Mouse (Mus musculus) left cerebral cortex, adult 11 months (tissue): ENCODE results near the gene Hnrnpc.

Source experiments
- DNase-seq: peaks from one replicate; pipeline ENCODE4 v3.0.0; 2022; ENCODE audit warnings: low spot score

Hnrnpc gene

DNA sequence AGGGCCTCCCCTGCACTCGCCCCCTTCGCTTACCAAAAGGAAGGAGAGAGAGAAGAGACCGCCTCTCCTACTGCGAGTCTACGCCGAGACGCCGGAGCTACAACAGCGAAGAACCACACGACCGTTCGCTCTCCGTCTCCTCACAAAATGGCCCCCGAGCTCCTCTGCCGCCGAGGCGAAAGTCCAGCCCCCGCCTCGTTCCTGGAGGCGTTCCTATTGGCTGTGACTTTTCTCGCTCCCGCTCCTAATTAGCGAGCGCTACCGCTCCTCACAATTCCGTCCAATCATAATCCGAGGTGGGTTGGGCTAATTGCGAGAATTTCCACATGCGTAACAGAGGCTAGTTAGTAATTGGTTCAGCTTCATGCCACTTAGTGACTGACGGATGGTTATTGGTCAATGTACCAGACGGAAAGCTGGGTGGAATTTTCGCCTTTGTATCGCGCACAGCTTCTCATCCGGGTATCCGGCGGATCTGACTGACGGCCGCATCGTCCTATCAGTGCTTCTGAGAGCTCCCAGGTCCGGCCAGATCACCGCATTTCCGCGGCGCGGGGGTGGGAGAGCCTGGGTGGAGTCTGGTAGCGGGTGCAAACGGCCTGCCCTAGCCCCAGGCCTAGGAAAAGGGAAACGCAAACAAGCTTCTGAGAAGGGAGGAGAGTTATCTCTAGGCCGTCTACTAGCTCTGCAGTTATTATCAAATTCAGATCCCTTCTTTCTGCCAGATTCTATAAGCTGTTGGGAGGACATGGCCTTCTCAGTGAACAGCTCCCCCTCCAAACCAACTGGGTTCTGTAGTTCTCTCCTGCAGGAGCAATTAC is at the start of gene Hnrnpc:
Gene Hnrnpc (minus strand): TSS at position 173 of the 821 bp plus-strand sequence.
- peak; percentile 100 for DNase-seq

DNA sequence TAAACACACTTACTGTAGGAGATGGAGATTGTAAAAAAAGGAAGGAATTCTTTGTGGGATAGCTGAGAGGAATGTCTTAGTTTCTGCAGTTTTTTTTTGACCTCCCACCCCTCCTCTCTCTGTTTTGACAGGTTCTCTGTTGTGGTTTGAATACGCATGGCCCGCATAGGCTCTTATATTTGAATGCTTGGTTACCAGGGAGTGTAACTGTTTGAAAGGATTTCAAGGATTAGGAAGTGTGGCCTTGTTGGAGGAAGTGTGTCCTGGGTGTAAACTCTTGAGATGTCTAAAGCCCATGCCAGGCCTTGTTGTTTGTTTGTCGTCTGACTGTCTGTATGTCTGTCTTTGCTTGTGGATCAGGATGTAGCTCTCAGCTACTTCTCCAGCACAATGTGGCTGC is 48.8 kb upstream of the Hnrnpc start:
- DNase-seq, result no peak

DNA sequence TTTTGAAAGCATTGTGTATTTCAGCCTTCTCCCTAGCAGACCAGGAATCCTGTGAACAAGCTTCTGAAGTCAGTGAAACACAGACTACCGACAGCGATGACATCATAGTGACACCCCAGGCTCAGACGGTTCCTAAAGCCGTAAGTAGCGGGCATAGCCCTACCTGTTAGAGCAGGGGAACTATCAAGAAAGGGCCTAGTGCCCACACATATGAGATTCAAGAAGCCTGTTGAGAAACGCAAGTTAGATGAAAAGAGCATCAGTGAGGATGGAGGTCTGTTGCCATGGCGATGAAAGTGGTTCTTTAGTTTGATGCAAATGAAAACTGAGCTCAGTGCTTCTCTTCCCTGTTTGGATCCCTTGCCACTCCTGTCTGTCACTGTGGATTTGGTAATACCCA is 48.4 kb upstream of the Hnrnpc start:
- peak; percentile 22 for DNase-seq

DNA sequence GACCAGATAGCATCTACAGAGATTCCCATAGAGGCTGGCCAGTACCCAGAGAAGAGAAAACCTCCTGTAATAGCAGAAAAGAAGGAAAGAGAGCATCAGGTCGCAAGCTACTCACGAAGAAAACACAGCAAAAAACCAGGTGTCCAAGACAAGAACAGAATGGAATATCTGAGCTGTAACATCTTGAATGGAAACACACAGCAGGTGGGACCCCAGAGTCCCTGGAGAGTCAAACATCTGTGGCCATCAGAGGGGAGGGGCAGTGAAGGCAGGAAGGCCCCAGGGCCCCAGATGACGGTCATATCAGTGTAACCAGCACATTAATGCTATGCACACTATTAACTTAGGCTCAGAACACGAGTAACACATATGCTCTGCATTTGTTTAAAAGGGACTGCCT is 46.1 kb upstream of the Hnrnpc start:
- no peak for DNase-seq

DNA sequence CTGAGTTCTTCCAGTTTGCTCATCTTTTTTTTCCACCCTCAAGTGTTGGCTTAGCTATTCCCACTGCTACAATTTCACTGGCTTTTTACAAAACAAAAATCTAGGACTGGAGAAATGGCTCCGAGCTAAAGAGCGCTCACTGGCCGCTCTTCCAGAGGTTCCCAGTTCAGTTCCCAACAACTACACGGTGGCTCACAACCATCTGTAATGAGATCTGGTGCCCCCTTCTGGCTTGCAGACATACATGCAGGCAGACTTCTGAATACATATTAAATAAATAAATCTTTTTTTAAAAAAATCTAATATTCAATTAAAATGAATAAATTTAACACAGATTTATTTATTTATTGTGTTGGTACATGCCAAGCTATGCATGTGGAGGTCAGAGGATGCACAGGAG is 42.7 kb upstream of the Hnrnpc start:
- DNase-seq, result no peak

DNA sequence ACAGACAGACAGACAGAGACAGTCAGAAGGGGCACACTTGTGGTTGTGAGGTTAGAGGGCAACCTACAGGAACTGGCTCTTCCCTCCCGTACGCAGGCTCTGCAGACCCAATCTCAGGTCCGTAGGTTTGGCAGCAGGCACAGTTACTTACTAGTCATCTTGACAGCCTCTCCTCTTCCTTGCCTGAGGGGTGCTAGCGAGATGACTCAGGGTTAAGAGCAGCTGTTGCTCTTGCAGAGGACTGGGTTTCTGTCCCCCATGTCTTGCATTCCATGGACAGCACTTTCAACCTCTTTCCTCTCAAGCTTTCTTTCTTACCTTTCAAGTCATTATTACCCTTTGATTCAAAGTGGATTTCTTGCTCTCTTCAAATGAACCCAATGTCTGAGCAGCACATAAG is 40.3 kb upstream of the Hnrnpc start:
- DNase-seq, result no peak

DNA sequence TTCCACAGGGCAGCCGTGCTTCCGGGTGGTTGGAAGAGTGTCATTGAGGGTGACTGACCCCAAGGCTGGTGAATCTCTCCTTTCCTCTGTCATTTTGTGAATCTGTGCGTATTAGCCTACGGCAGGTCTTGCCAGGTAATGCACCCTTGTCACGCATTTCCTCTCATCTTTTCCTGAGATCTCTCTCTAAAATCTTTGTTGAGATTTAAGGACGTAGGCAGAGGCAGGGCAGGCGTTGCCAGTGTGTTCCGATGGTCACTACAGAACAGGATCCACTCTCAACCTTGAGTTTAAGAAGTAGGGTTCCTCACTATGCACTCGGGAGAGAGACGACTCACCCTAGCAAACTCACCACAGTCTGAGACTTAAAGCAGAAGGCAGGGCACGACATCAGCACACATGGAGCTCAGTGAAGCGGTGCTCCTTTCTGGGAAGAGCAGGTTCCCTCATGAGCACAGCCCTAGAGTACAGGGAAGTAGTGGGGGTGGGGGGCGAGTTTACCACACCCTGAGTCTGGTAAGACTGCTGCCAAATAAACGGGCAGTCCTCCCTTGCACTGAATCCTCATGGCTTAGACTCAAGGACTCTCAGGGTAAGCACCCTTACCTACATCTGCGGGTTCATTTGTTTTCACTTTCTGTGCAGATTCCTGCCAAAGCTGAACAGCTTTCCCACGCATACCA is 37.8 kb upstream of the Hnrnpc start:
- DNase-seq, result no peak

DNA sequence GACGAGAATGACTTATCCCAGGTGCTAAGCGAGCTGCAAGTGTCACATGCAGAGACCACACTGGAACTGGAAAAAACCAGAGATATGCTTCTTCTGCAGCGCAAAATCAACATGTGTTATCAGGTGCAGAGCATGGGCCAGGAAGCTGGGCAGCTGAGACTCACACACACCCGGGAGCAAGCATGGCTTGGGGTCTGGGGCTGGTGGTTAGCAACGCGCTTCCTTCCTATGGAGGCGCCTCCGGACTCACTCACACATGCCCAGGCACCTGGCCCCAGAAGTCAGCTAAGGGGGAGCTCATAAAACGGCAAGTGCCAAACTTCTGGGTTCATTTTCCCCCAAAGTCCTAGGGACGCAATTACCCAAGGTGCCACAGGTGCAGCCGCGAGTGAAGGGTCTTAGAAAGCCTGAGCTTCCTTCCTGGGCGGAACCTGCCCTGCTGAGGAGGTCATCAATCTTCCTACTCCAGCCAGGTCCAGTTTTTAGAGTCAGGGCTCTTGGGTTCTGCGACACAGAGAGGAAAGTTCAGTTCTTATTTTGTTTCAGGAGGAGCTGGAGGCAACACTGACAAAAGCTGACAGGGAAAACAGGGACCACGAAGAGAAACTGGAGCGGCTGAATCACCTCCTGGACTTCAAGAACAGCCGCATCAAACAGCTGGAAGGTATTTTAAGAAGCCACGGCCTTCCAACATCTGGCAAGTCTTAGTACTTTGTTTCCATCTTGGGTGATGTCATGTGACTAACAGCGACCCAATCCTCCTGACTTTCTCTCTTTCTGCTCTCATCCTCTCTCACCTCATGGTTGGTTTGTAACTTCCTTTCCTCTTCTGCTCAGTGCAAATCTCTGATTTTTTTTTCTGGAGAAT is 37.0 kb upstream of the Hnrnpc start:
- DNase-seq, result no peak

DNA sequence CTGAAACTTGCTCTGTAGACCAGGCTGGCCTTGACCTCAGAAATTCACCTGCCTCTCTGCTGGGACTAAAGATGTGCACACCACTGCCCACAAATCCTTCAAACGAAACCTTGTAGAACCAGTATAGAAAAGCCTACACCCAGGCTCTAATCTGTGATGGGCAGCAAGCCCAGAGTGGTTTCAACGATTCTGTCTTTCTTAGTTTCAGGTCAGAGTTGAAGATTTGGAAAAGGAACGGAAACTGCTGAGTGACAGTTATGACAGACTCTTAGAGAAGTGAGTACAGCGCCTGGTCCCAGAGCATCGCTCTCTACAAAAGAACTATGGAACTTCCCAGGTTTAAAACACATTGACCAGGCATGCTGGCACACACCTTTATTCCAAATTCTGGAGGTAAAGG is 29.8 kb upstream of the Hnrnpc start:
- no peak for DNase-seq

DNA sequence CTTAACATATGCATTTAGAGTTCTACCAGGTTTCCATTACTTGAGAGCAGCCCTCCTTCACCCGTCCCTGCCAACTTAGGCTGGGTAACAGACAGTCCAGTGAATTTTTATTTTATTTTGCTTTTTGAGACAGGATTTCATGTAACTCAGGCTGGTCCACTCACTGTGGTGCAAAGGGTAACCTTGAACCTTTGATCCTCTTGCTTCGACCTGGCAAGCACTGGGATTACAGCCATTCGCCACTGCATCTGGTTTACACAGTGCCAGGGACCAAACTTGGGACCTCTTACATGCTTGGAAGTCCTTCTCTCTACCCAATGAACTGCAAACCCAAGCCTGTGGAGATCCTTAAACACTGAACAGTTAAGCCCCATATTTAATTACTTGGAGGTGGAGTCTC is 20.8 kb upstream of the Hnrnpc start:
- DNase-seq, result no peak

DNA sequence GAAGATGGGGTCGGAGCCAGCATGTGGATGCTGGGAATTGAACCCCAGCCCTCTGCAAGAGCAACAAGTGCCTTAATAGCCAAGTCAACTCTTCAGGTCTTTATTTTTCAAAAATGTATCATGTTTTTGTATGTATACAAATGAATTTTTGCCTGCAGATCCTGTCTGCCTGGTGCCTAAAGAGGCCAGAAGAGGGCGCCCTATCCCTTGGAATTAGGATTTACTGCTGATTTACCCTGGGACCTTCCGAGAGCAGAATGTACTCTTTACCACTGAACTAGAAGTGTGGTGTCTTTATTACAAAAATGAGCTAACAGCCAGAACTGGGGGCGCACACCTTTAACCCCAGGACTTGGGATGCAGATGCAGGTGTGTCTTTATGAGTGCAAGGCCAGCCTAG is 20.1 kb upstream of the Hnrnpc start:
- peak; percentile 49 for DNase-seq

DNA sequence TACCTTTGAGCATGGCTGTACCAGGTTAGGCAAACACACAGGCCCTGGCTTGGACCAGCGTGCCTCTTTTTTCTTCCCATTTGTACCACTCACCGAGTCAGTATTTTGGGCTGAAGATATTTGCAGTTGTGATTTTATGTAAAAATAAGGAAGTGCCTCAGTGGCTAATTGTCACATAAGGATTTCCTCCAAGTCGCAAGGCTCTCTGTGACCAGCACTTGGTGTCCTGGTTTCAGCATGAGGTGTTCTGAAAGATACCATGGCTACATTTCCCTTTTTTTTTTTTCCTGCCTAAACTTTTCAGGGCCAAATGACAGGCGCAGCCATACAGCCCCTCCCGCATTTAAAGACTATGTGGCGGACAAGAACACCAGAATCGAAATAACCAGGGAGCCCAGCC is 16.3 kb upstream of the Hnrnpc start:
- DNase-seq, result no peak

DNA sequence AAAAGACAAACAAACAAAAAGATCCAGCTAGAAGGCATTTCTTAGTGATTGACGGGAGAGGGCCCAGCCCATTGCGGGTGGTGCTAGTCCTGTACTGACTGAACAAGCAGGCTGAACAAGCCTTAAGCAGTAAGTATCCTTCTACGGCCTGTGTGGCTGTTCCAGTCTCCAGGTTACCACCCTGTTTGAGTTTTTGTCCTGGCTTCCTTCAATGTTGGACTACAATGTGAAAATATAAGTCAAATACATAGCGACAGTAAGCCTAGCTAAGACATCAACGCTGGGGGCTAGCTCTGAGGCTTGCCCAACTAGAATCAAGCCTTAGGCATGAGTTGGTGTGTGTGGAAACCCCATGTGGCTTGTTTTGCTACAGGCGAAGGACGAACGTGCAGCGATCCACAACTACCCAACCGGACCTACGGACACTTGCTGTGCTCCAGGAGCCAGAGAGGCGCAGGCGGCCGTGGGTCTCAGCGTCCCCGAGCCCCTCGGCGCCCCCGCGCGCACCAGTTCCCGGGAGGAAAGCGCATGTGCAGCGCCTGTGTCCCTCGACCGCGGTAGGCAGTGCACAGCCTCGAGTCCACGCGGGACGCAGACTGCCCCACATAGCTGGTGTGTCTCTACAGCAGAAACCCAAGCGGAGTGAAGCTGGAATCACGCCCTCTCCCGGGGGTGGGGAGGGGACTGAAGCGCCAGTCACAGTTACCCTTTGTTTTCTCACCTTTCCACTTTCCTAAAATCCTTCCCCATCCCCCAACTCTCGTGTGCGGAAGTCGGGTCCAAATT is 15.2 kb upstream of the Hnrnpc start:
- no peak for DNase-seq

DNA sequence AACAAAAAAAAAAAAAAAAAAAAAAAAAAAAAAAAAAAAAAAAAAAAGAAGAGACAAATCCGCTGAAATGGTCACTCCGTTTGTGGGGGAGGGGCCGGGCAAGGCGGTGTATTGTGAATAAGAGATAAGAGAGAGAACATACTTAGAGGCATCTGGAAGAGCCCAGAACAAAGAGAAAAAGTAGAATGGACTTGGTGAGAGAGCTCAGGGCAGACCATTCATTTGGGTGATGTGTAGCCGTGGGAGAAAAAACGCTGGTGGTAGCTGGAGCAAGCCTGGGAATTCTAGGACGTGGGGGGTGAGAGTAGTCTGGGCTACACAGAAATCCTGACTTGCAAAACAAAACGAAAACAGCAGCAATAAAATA is 14.6 kb upstream of the Hnrnpc start:
- no peak for DNase-seq

DNA sequence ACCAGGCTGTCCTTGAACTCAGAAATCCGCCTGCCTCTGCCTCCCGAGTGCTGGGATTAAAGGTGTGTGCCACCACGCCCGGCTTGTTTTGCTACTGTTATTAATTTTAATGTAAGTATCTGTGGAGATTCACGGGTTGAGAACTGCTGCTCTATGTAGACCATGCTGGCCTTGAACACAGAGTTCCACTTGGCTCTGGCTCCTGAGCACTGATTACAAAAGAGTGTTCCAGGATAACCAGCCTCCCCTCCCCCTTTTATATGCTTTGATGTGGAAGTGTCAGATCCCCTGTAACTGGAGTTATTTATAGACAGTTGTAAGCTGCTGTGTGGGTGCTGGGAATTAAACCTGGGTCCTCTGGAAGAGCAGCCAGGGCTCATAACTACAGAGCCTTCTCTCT is 13.4 kb upstream of the Hnrnpc start:
- no peak for DNase-seq

DNA sequence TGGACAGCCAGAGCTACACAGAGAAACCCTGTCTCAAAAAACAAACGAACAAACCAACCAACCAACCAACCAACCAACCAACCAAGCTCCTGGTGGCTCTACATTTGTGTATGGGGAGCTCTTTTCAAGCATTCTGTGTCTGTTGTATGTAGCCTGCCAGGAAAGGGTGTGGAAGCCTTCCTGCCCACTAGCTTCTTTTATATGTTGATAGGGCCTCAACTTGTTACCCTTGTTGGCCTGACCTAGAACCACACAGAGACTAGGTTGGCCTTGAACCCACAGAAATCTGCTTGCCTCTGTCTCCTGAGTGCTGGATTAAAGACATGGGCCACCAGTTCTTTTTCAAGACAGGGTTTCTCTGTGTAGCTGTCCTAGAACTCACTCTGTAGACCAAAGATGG is 10.3 kb upstream of the Hnrnpc start:
- no peak for DNase-seq

DNA sequence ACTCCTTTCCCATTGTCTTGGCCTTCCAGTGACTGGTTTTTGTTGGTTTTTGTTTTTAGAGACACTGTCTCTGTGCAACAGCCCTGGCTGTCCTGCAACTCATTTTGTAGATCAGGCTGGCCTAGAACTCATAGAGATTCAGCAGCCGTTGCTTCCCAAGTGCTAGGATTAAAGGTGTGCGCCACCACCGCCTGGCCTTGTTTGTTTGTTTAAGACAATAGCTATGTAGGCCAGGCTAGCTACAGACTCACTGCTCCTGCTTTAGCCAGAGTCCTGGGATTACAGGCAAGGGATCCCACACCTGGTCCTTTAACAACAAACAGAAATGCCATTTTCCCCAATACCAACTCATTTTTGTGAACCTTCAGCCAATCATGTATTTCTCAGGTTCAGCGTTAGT is 6.5 kb upstream of the Hnrnpc start, which contains the start of gene Rpgrip1:
Gene Rpgrip1 (plus strand): TSS at position 359 of the 400 bp plus-strand sequence.
- no peak for DNase-seq

DNA sequence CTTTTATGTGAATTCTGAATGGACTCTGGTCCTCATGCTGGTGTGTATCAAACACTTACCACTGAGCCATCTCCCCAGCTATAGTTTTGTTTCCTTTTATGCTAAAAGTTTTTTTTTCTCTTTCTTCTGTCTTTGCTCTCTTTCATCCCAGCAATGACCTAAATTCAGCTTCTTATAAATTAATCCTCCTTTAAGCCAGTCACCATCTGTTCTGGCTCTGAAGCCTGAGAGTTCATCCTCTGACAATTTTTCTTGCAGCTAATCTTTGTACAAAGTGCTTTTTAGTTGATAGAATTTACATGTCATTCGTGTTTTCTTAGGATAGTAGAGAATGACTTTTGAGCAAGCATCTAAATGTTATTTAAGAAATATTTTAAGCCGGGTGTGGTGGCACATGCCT is 4.2 kb upstream of the Hnrnpc start:
- DNase-seq, result no peak

DNA sequence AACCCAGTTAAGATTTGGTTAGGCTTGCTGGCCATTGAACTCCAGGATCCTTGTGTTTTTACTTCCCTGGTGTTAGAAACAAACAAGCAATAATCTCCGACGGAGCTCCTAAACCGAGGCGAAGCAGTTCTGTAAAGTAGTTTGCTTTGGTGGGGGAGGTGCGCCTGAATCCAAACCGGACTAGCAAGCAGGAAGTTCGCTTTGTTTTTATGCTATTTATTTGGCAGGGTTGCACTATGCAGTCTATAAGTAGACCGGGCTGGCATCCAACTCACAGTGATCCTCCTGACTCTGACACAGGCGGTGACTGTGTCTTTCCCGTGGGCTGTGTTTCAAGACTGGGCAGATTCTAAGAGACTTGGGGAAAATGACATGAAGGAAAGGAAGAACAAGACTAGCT is 2.9 kb upstream of the Hnrnpc start:
- peak; percentile 42 for DNase-seq

DNA sequence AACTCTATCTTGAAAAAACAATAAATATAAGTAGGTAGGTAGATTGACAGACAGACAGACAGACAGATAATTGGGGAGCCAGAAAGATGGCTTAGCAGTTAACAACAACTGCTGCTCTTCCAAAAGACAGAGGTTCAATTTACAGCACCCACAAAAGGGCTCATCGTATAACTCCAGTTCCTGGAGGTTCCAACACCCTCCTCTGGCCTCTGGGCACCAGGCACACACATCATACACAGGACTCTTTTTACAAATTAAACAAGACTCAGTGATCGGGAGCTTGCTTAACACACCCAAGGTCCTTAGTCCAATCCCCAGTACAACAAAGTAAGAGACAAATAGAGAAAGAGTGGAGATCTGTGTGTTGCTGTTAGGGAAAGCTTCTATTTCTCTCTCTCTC is 1.5 kb upstream of the Hnrnpc start:
- DNase-seq, result no peak

DNA sequence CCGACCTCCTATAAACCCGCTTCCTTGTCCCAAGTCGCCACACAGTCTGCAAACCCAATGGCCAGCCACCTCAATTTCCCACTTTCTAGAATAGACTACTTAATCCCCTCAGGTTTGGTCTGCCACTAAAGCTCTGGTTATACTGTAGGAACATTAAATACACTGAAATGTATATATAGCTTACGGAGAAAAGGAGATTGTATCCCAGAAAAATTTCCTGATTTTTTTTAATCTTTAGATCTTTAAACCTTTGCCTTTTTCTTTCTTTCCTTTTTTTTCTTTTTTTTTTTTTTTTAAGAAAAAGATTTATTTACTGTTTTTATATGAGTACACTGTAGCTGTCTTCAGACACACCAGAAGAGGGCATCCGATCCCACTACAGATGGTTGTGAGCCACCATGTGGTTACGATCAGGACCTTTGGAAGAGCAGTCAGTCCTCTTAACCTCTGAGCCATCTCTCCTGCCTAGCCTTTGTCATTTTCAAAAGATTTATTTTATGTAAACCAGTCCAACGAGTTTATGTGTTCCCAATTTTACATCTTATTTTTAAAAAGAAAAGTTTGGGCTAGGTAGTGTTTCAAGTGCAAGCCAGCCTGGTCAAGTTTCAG is 953 bp upstream of the Hnrnpc start:
- no peak for DNase-seq

DNA sequence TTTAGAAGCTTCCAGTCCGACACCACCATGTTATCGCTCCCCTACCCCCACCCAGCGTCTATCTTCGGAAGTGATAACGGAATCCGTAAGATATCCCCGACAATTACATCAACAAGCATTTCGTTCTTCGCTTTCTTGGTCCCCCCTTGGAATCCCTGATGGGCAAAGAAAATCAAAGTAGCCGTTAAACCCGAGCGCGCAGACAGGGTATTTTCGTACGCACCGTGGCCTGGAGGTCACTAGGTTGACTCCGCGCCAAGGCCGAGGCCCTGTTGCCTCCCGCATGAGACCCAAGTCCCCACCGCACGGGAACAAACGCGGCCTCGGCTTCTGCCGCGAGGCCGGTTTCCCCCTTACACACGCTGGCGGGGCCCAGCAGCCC is 363 bp downstream of the Hnrnpc start:
- peak; percentile 36 for DNase-seq
